8 mouse cellular contexts compared by ENCODE assay signal in the genomic region with DNA sequence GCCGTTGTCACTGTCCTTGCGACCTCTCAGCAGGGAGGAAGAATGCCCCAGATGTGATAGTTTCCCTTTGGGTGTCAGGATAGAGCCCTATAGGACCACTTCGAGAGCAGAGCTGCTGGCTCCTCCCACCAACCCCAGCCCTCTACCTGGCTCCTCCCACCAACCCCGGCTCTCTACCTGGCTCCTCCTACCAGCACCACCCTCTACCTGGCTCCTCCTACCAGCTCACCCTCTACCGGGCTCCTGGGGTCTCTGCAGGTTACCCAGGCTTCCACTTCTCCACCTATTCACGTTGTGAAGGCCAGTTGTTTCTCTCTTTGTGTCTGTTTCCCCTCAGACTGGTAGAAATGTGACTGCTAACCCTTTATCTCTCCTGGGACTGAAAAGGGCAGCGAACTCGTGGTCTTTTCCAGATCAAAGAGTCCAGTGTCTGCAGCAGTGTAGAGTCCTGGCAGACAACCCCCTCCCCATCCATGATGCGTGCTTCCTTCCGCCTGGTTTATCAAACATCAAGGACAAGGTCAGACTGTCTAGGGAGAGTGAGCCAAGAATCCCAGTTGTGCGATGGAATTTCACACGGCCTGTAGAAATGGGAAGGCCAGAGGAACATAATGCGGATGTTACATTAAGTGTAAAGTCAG. TPM values are rescaled to one million over a fixed set of nuclear protein-coding genes. Genes with fewer than 3 reads are reported as not detected.
DNase-seq lines count a peak whose midpoint lies in the region; ATAC-seq and TF ChIP-seq lines count a peak whose summit lies in the region.

No protein-coding gene starts in this region.

- WGBS in heart, embryonic 15.5 days, result 15% methylated on average over 13 of the region's 13 CpGs
- WGBS in liver, embryonic 13.5 days (ENCODE audit: insufficient replicate concordance), result 25% methylated on average over 13 of the region's 13 CpGs
- 27% methylated on average over 13 of the region's 13 CpGs for WGBS in neural tube, embryonic 13.5 days
- WGBS in cerebellum, adult 2 months, result 39% methylated on average over 13 of the region's 13 CpGs

- TF ChIP-seq POLR2A in cerebellum, adult 2 months (IDR thresholded peaks at IDR 0.05; ENCODE audit: borderline replicate concordance, insufficient read depth, low read length), result no peak

- intact Hi-C loops in gastrocnemius, postnatal 36 days (cut with DNase I), result loop anchor here (5.0 kb wide), 2 partner anchors 59 to 134 kb away; a partner anchor contains a TSS

- TF ChIP-seq CTCF in cerebellum, adult 2 months (IDR thresholded peaks at IDR 0.05; ENCODE audit: borderline replicate concordance, insufficient read depth, low read depth, low read length), result no peak

- peak; percentile 44; the same call in 1 of the 2 replicates for ATAC-seq in heart, embryonic 15.5 days (replicated peaks; ENCODE audit: insufficient number of reproducible peaks, insufficient read depth, low FRiP score, low read depth)
- ATAC-seq in liver, embryonic 13.5 days (ENCODE audit: low read depth), result peak; percentile 64
- ATAC-seq in neural tube, embryonic 13.5 days (ENCODE audit: low read depth), result no peak; the same call in 1 of the 2 replicates

- H3K36me3 ChIP-seq in heart, embryonic 15.5 days, result no peaks in the 10 kb centered on the region
- H3K36me3 ChIP-seq in liver, embryonic 13.5 days, result no peaks in the 10 kb centered on the region
- H3K36me3 ChIP-seq in neural tube, embryonic 13.5 days, result no peaks in the 10 kb centered on the region

- peaks cover 22% of the 10 kb centered on the region for H3K4me1 ChIP-seq in heart, embryonic 15.5 days (replicated peaks)
- H3K4me1 ChIP-seq in liver, embryonic 13.5 days (replicated peaks), result peaks cover 32% of the 10 kb centered on the region
- H3K4me1 ChIP-seq in neural tube, embryonic 13.5 days (replicated peaks), result peaks cover 12% of the 10 kb centered on the region
- H3K4me1 ChIP-seq in cerebellum, adult 2 months (ENCODE audit: control insufficient read depth, insufficient read depth, low read length), result no peaks in the 10 kb centered on the region

- no peaks in the 10 kb centered on the region for H3K27me3 ChIP-seq in heart, embryonic 15.5 days
- H3K27me3 ChIP-seq in liver, embryonic 13.5 days, result no peaks in the 10 kb centered on the region
- H3K27me3 ChIP-seq in neural tube, embryonic 13.5 days, result no peaks in the 10 kb centered on the region
- no peaks in the 10 kb centered on the region for H3K27me3 ChIP-seq in cerebellum, adult 2 months (ENCODE audit: control insufficient read depth, insufficient read depth, low read length)

- H3K9me3 ChIP-seq in heart, embryonic 15.5 days (replicated peaks), result no peaks in the 10 kb centered on the region
- H3K9me3 ChIP-seq in liver, embryonic 13.5 days (replicated peaks), result no peaks in the 10 kb centered on the region
- no peaks in the 10 kb centered on the region for H3K9me3 ChIP-seq in neural tube, embryonic 13.5 days

- H3K27ac ChIP-seq in heart, embryonic 15.5 days, result peak overlapping the region; percentile 77
- no peak overlapping the region for H3K27ac ChIP-seq in liver, embryonic 13.5 days
- 0 out of 2 replicates have a peak overlapping the region, but pooled peaks have one; percentile 13 for H3K27ac ChIP-seq in neural tube, embryonic 13.5 days (replicated peaks)
- H3K27ac ChIP-seq in cerebellum, adult 2 months (ENCODE audit: insufficient read depth, low read length), result no peak overlapping the region

- DNase-seq in CD8-positive naive resting alpha-beta T cell, adult 2 months (ENCODE audit: low read depth in 2 of 2, low spot score in 2 of 2), result peak; percentile 31 to 55
- DNase-seq in Muller cell, postnatal 12 days (ENCODE audit: inconsistent ontology term), result peak; percentile 55
- peak; percentile 57 for DNase-seq in liver, embryonic 13.5 days
- DNase-seq in cerebellum, adult 2 months, result no peak
- DNase-seq in layer of hippocampus, adult 18-20 months (ENCODE audit: low spot score in 2 of 2), result no peak
- no peak for DNase-seq in gastrocnemius, postnatal 36 days

- H3K4me2 ChIP-seq in heart, embryonic 15.5 days, result peak overlapping the region; percentile 81
- H3K4me2 ChIP-seq in liver, embryonic 13.5 days, result peak overlapping the region; percentile 70
- H3K4me2 ChIP-seq in neural tube, embryonic 13.5 days, result no peak overlapping the region

- H3K4me3 ChIP-seq in heart, embryonic 15.5 days, result no peak overlapping the region
- H3K4me3 ChIP-seq in liver, embryonic 13.5 days (replicated peaks), result 0 out of 2 replicates have a peak overlapping the region, but pooled peaks have one; percentile 16
- no peak overlapping the region for H3K4me3 ChIP-seq in neural tube, embryonic 13.5 days
- H3K4me3 ChIP-seq in cerebellum, adult 2 months (replicated peaks; ENCODE audit: insufficient read depth, low read depth, low read length), result no peak overlapping the region

- H3K9ac ChIP-seq in heart, embryonic 15.5 days, result no peak overlapping the region
- no peak overlapping the region for H3K9ac ChIP-seq in liver, embryonic 13.5 days
- H3K9ac ChIP-seq in neural tube, embryonic 13.5 days, result no peak overlapping the region

RNA-seq across cellular contexts. Expression of a gene that starts 9.4 kb away (rescaled TPM):
- polyA plus RNA-seq in heart, embryonic 15.5 days (2015; fragmentation: Nextera tagmentation; extraction: Ambion mirVana), result 124 and 153 TPM in 2 replicates
- polyA plus RNA-seq in liver, embryonic 13.5 days (2015; fragmentation: Nextera tagmentation; extraction: Ambion mirVana), result 46.1 and 46.4 TPM in 2 replicates
- 305 and 310 TPM in 2 replicates for polyA plus RNA-seq in neural tube, embryonic 13.5 days (2015; fragmentation: Nextera tagmentation; extraction: Ambion mirVana)
- 291 and 305 TPM in 2 replicates for polyA plus RNA-seq in cerebellum, adult 2 months (2012; rRNA removed)
- total RNA-seq in layer of hippocampus, adult 18-20 months (2021), result 100 to 1,000 TPM; 410 to 415 TPM
- 10 to 100 TPM; 81.8 to 87.7 TPM for total RNA-seq in gastrocnemius, postnatal 36 days (2021)

RNA-seq across cellular contexts. Expression of a gene that starts 17.6 kb away (rescaled TPM):
- 38.2 and 51.3 TPM in 2 replicates for polyA plus RNA-seq in heart, embryonic 15.5 days (2015; fragmentation: Nextera tagmentation; extraction: Ambion mirVana)
- polyA plus RNA-seq in liver, embryonic 13.5 days (2015; fragmentation: Nextera tagmentation; extraction: Ambion mirVana), result 3.6 and 5.0 TPM in 2 replicates
- 58.2 and 62.0 TPM in 2 replicates for polyA plus RNA-seq in neural tube, embryonic 13.5 days (2015; fragmentation: Nextera tagmentation; extraction: Ambion mirVana)
- 20.6 and 21.2 TPM in 2 replicates for polyA plus RNA-seq in cerebellum, adult 2 months (2012; rRNA removed)
- total RNA-seq in layer of hippocampus, adult 18-20 months (2021), result 10 to 100 TPM; 56.6 to 59.1 TPM
- 1 to 10 TPM; 1.2 to 1.8 TPM for total RNA-seq in gastrocnemius, postnatal 36 days (2021)

Comparison
In these comparisons a context has a peak if more than half of its experiments do, and no peak if none do; other contexts are left out.
1. DNase-seq: peak in CD8-positive naive resting alpha-beta T cell, adult 2 months (2 of 2), Muller cell, postnatal 12 days (single experiment) and liver, embryonic 13.5 days (single experiment); none in cerebellum, adult 2 months (0 of 2), layer of hippocampus, adult 18-20 months (0 of 2) and gastrocnemius, postnatal 36 days (0 of 2).
2. H3K27ac ChIP-seq: peak in heart, embryonic 15.5 days (single experiment) and neural tube, embryonic 13.5 days (single experiment); none in liver, embryonic 13.5 days (single experiment) and cerebellum, adult 2 months (single experiment).